Mouse (Mus musculus): ENCODE results near the gene Gnai2.

DNA sequence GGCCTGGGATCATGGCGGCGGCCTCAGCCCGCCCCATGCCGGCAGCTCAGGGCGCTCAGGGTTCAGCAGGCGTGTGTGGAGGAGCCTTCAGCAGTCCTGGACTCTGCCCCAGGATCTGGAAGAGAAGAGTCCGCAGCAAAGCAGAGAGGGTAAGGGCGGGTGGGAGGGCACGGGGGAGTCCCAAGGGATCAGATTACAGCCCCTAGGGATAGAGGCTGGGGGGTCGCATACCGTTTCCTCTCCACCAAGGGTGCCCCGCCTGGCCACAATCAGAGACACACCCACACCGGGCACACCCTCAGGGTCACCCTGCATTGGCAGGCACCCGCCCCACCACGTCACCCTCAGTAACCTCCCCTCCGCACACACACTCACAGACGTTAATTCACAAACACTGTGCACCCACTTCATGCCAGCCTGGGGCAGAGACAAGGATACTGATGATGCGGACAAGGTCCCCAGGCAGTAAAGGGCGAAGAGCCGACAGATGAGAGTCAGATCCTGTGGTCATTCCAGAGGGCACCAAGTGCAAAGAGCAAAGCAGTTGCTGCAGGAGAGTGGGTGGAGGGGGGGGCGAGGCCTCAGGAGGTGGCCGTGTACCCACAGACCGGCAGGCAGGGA lies 30.0 kb downstream of the Gnai2 start:
- no peak for TF ChIP-seq CTCF (IDR thresholded peaks at IDR 0.05; ENCODE audit: low read depth)
- TF ChIP-seq EP300 (IDR thresholded peaks at IDR 0.05; ENCODE audit: low read depth): no peak
